Mouse (Mus musculus): ENCODE measurements around the gene Cdh24. TPM values are rescaled to one million over a fixed set of nuclear protein-coding genes. Genes with fewer than 3 reads are reported as not detected.

The Cdh24 gene
- polyA plus RNA-seq, 2 experiments: 0.13 to 1.4 TPM

DNA sequence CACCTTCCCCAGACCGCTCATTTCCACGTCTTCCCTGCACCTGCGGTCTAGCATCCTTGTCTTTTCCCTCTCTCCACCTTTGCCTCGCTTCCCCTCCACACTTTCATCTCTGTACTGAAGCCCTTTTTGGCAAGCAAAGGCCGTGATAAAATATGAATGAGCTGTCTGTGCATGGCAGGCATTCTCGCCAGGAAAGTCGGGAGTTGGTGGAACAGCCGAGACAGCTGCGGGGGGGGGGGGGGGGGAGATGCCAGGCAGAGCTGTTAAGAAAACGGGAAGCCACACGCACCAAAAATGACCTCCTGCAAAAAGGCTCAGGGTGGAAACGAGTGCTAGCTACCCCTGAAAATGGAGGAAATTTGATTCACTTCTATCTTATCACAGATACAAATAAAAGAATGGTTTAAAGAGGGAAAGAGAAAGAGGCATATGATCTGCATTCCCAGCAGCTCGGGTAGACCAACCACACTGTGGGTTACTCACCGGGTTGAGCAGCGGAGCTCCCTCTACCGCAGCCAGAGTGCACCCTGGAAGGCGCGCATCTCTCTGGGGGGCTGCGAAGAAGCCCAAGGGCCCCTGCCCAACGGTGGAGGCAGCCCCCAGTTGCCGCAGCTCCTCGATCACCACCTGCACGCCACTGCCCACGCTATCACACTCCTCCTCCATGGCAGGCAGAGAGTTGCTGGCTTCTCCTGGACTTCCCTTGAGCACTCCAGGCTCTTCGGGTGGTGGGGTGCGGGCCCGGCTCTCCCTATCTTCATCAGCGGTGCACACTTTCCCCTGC is 46.3 kb downstream of the Cdh24 start:
- H3K27me3 ChIP-seq (ENCODE audit: control insufficient read depth, insufficient read depth, low read length): no peaks in the 10 kb centered on the region
- no peak overlapping the region for H3K27ac ChIP-seq
- TF ChIP-seq CTCF (IDR thresholded peaks at IDR 0.05; ENCODE audit: low read depth): no peak

DNA sequence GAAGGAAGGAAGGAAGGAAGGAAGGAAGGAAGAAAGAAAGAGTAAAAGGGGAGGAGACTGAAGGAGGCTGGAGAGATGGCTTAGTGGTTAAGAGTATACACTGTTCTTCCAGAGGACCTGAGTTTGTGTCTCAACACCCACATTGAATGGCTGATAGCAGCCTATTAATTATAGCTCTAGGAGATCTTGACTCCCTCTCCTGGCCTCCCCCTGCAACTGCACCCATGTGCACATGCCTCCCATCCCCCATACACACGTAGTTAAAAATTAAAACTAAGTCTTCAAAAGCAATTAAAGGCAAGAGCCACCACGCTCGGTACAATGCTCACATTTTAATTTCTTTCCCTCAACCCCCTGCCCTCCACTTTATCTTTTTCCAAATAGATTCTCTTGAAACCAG is 47.1 kb downstream of the Cdh24 start:
- H3K9ac ChIP-seq (replicated peaks): no peak overlapping the region
- no peak for DNase-seq (ENCODE audit: low read depth in 3 of 3, low spot score in 3 of 3)
- no peak overlapping the region for H3K4me2 ChIP-seq (ENCODE audit: low read depth)
- no peaks in the 10 kb centered on the region for H3K9me3 ChIP-seq (ENCODE audit: control insufficient read depth, low read length)
- no peaks in the 10 kb centered on the region for H3K36me3 ChIP-seq (replicated peaks; ENCODE audit: control insufficient read depth, insufficient read depth, low read depth)
- no peak for ATAC-seq (ENCODE audit: insufficient read depth)
- H3K27me3 ChIP-seq (ENCODE audit: control insufficient read depth, insufficient read depth, low read length): no peaks in the 10 kb centered on the region
- no peak overlapping the region for H3K27ac ChIP-seq
- H3K4me1 ChIP-seq (replicated peaks; ENCODE audit: control insufficient read depth in 2 of 2, insufficient read depth in 2 of 2, low read length in 1 of 2): no peaks in the 10 kb centered on the region; a peak in 1 of 4 replicates
- 80% methylated on average over 3 of the region's 3 CpGs for WGBS (ENCODE audit: insufficient replicate concordance)
- H3K4me3 ChIP-seq (ENCODE audit: insufficient read depth in 1 of 2, low read depth in 2 of 2, low read length in 2 of 2): no peak overlapping the region
- TF ChIP-seq CTCF (IDR thresholded peaks at IDR 0.05; ENCODE audit: low read depth): peak; percentile 63
- no peak for TF ChIP-seq EP300 (IDR thresholded peaks at IDR 0.05; ENCODE audit: low read depth)

More for the DNA sequence above, 46.3 kb downstream of the Cdh24 start:
- Histone ChIP-seq H3K4me3 (ENCODE audit: insufficient read depth in 1 of 2, low read depth in 2 of 2, low read length in 2 of 2) (no peak overlapping the region), H3K4me1 (replicated peaks; ENCODE audit: control insufficient read depth in 2 of 2, insufficient read depth in 2 of 2, low read length in 1 of 2) (no peaks in the 10 kb centered on the region), H3K36me3 (replicated peaks; ENCODE audit: control insufficient read depth, insufficient read depth, low read depth) (no peaks in the 10 kb centered on the region), H3K4me2 (ENCODE audit: low read depth) (no peak overlapping the region), H3K9me3 (ENCODE audit: control insufficient read depth, low read length) (no peaks in the 10 kb centered on the region), H3K9ac (replicated peaks) (no peak overlapping the region)
- WGBS (ENCODE audit: insufficient replicate concordance): 72% methylated on average over 28 of the region's 28 CpGs
- DNase-seq (ENCODE audit: low read depth in 3 of 3, low spot score in 3 of 3): no peak
- ATAC-seq (ENCODE audit: insufficient read depth): no peak

DNA sequence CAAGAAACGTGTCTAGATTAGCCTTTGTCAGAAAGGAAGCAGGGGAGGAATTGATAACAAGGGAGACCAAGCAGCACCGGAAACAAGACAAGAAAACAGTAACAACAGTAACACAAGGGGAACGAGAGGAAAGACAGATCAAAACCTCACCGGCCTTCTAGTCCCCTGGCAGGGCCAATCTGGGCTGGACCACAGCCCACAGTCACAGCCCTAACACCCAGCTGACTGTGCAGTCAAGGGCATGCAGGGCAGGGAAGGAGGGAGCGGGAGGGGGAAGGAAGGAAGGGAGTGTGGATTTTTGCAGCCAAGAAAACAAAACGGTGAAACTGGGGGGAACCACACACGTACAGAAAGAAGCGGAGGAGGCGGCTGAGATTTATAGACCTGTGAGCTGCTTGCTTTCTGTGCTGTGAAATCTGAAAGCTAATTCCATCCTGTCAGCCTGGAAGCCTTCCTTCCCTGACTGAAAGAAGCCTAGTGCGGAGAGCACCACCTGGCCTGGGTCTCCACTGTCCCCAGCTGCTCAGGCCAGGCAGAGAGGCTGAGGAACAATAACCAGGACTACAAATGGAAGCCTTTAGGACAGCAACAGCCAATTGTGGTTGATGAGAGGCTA is 48.7 kb downstream of the Cdh24 start:
- Histone ChIP-seq H3K4me1 (replicated peaks; ENCODE audit: control insufficient read depth in 2 of 2, insufficient read depth in 2 of 2, low read length in 1 of 2) (no peaks in the 10 kb centered on the region; a peak in 1 of 4 replicates), H3K4me3 (ENCODE audit: insufficient read depth in 1 of 2, low read depth in 2 of 2, low read length in 2 of 2) (no peak overlapping the region), H3K27ac (no peak overlapping the region), H3K4me2 (ENCODE audit: low read depth) (no peak overlapping the region), H3K36me3 (replicated peaks; ENCODE audit: control insufficient read depth, insufficient read depth, low read depth) (no peaks in the 10 kb centered on the region), H3K9me3 (ENCODE audit: control insufficient read depth, low read length) (no peaks in the 10 kb centered on the region), H3K9ac (replicated peaks) (no peak overlapping the region), H3K27me3 (ENCODE audit: control insufficient read depth, insufficient read depth, low read length) (no peaks in the 10 kb centered on the region)
- DNase-seq (ENCODE audit: low read depth in 3 of 3, low spot score in 3 of 3): no peak
- 29% methylated on average over 10 of the region's 10 CpGs for WGBS (ENCODE audit: insufficient replicate concordance)
- ATAC-seq (ENCODE audit: insufficient read depth): peak; percentile 28; the same call in 1 of the 2 replicates
- no peak for TF ChIP-seq CTCF (IDR thresholded peaks at IDR 0.05; ENCODE audit: low read depth)
- no peak for TF ChIP-seq EP300 (IDR thresholded peaks at IDR 0.05; ENCODE audit: low read depth)

DNA sequence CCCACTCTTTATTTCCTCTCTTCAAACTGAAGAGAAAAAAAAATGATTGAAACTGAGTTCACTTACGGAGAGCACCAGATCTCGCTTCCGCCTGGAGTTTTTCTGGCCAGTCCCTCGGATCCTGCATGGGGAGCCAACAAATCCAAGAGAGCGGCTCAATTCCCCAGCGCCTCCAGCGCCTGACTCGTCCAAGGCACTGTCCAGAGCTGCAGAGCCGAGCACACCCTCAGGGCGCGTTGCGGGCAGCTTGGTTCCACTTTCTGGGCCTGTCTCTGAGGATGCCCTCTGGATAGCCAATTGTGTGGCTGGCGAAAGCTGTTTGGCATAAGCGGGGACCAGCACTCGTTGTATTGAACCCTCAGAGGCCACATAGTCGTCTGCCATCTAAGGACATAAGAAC is 50.1 kb downstream of the Cdh24 start:
- H3K4me3 ChIP-seq (ENCODE audit: insufficient read depth in 1 of 2, low read depth in 2 of 2, low read length in 2 of 2): no peak overlapping the region
- H3K9me3 ChIP-seq (ENCODE audit: control insufficient read depth, low read length): no peaks in the 10 kb centered on the region
- H3K9ac ChIP-seq (replicated peaks): no peak overlapping the region
- H3K27ac ChIP-seq: no peak overlapping the region
- no peak for ATAC-seq (ENCODE audit: insufficient read depth)
- DNase-seq (ENCODE audit: low read depth in 3 of 3, low spot score in 3 of 3): no peak
- H3K4me1 ChIP-seq (replicated peaks; ENCODE audit: control insufficient read depth in 2 of 2, insufficient read depth in 2 of 2, low read length in 1 of 2): no peaks in the 10 kb centered on the region; a peak in 1 of 4 replicates
- H3K4me2 ChIP-seq (ENCODE audit: low read depth): no peak overlapping the region
- no peaks in the 10 kb centered on the region for H3K27me3 ChIP-seq (ENCODE audit: control insufficient read depth, insufficient read depth, low read length)
- no peaks in the 10 kb centered on the region for H3K36me3 ChIP-seq (replicated peaks; ENCODE audit: control insufficient read depth, insufficient read depth, low read depth)
- WGBS (ENCODE audit: insufficient replicate concordance): 86% methylated on average over 16 of the region's 16 CpGs
- TF ChIP-seq EP300 (IDR thresholded peaks at IDR 0.05; ENCODE audit: low read depth) (no peak), CTCF (IDR thresholded peaks at IDR 0.05; ENCODE audit: low read depth) (no peak)

DNA sequence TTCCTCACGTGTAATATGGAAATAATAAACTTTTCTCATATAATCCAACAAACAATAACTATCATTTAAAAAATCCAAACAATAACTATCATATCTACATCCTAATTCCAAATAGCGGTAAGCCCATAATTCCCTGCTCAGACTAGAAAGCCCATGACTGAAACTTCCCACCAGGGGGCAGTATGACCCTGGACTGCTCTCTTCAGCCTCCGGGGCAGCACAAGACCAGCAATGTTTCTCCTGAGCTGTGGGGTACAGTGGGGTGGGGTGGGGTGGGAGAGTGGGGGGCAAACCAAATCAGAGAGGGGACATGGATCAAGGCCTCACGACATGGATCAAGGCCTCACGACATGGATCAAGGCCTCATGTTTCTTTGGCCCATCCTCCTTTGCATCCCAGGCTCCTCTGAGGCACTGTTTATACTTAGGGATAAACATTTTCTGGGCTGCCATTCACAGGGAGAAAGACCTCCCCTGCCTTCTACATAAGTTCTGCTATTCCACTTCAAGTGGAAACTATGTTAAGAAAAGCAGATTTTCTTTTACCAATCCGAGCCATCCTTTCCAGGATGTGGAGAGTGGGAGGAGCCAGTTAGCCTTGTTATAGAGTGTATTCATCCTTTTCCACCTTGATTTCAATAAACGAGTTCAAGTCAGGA is 57.4 kb downstream of the Cdh24 start:
- peak in 2 of 3 experiments; percentile 53 to 56 for DNase-seq (ENCODE audit: low read depth in 3 of 3, low spot score in 3 of 3)
- WGBS (ENCODE audit: insufficient replicate concordance): 34% methylated on average over 7 of the region's 7 CpGs

More for the DNA sequence above, 57.4 kb downstream of the Cdh24 start:
- H3K4me3 ChIP-seq (ENCODE audit: insufficient read depth in 1 of 2, low read depth in 2 of 2, low read length in 2 of 2): no peak overlapping the region
- H3K4me1 ChIP-seq (replicated peaks; ENCODE audit: control insufficient read depth in 2 of 2, insufficient read depth in 2 of 2, low read length in 1 of 2): peaks cover 0 to 18% of the 10 kb centered on the region in 2 experiments; a peak in 1 of 4 replicates
- TF ChIP-seq EP300 (IDR thresholded peaks at IDR 0.05; ENCODE audit: low read depth) (no peak), CTCF (IDR thresholded peaks at IDR 0.05; ENCODE audit: low read depth) (peak; percentile 89)
- H3K36me3 ChIP-seq (replicated peaks; ENCODE audit: control insufficient read depth, insufficient read depth, low read depth): no peaks in the 10 kb centered on the region
- no peaks in the 10 kb centered on the region for H3K9me3 ChIP-seq (ENCODE audit: control insufficient read depth, low read length)
- no peak overlapping the region for H3K9ac ChIP-seq (replicated peaks)
- H3K27me3 ChIP-seq (ENCODE audit: control insufficient read depth, insufficient read depth, low read length): no peaks in the 10 kb centered on the region
- no peak overlapping the region for H3K4me2 ChIP-seq (ENCODE audit: low read depth)
- no peak overlapping the region for H3K27ac ChIP-seq
- no peak for ATAC-seq (ENCODE audit: insufficient read depth)
